Mouse (Mus musculus) left cerebral cortex, adult 8-10 months (tissue): ENCODE results near the gene Tff3. TPM values are rescaled to one million over a fixed set of nuclear protein-coding genes. Genes with fewer than 3 reads are reported as not detected.

Experiments
- DNase-seq, 2 experiments: peaks; one replicate each; pipeline ENCODE4 v3.0.0; 2022; ENCODE audit warnings: low spot score in 2 of 2
- total RNA-seq, 4 experiments: library from RNA; stranded (reverse); gene quantifications; 2 replicates each; pipeline ENCODE4 v1.2.4; 2022

Tff3 gene
- total RNA-seq, 4 experiments from 2014 or later, result not detected

DNA sequence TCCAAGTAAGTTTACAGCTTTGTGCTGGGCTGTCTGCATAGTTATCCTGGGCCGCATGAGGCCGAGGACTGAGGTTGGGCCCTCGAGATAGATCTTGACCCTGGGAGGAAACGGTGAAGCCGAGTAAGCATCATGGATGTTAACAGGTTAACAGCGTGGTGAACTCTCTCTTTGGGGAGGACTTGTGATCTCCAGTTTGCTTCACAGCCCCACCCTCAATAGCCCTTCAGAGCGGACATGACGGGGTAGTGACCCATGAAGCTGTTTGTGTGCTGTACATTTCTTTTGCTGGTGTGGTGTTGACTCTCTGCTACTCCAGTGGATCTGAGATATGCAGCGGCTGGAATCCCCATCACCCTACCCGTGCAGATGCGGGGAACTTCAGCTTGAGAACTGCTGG is 50.9 kb downstream of the Tff3 start:
- no peak for DNase-seq

DNA sequence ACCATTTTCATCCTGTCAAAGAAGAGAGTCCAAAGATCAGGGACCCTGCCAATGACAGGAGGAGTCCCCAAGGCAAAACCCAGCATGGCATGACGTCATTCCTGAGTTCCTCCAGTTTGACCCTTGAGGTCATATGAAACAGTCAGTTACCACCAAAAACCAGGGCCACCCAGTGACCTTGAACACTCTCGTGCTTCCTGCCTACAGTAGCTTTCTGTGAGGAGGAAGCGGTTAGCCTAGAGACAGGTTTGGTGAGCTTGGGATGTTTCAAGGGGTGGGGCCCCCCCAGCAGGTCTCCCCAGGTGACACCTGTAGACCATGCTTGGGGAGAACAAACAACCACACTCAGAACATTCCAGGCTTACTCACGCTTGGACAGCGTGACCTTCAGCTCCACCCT is 51.9 kb downstream of the Tff3 start:
- DNase-seq, result no peak

DNA sequence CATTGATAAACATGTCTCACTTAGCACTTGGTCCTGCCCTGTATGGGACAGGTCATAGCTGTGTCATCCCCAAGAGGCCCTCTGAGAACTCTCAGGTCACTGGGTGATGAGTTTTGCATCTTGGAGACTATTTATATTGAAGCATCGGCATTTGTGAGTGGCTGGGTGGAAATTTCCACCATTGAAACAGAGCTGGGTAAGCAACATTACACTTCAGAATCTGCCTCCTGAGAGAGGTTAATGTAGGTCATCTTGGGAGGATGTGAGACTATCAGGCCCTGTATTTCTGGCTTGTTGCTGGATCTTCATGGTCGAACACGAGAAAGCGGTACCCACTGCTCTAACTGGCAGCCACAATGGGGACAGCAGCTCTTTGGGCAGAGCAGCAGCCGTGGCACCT is 54.0 kb downstream of the Tff3 start:
- no peak for DNase-seq

Other genes with a start within 250 kb of the Tff3 start
- 1 to 10 TPM in 3 of 4 experiments, under 1 TPM in 1; 0.94 to 3.1 (median 2.4) TPM for gene Glp1r, start 227.8 kb downstream of the Tff3 start, total RNA-seq
- gene Umodl1, start 175.0 kb downstream of the Tff3 start, total RNA-seq, result under 1 TPM; 0.20 to 0.57 (median 0.32) TPM
- 10 to 100 TPM; 83.1 to 94.3 (median 83.4) TPM for gene Abcg1, start 72.0 kb downstream of the Tff3 start, total RNA-seq
- not detected for gene Tff2, start 14.6 kb upstream of the Tff3 start, total RNA-seq
- gene Tff1, start 35.6 kb upstream of the Tff3 start, total RNA-seq, result not detected
- gene Tmprss3, start 69.3 kb upstream of the Tff3 start, total RNA-seq, result under 1 TPM in 1 of 4 experiments, not detected in 3; 0.21 TPM
- gene Ubash3a, start 78.2 kb upstream of the Tff3 start, total RNA-seq, result not detected
- gene Rsph1, start 147.7 kb upstream of the Tff3 start, total RNA-seq, result 10 to 100 TPM; 14.0 to 23.9 (median 18.8) TPM
- gene Slc37a1, start 157.1 kb upstream of the Tff3 start, total RNA-seq, result 10 to 100 TPM; 11.5 to 14.5 (median 12.8) TPM